Mouse (Mus musculus): ENCODE data around the gene Adamts20. TPM values are rescaled to one million over a fixed set of nuclear protein-coding genes. Genes with fewer than 3 reads are reported as not detected.

Gene Adamts20
- polyA plus RNA-seq, 1 experiment: 0.22 TPM

GRCm38 (mm10) chr15:94309689-94310088, 155.5 kb downstream of the Adamts20 start:
- H3K4me3 ChIP-seq (ENCODE audit: control insufficient read depth, insufficient read depth, low read length): no peak overlapping the region
- no peak for TF ChIP-seq CTCF (IDR thresholded peaks at IDR 0.05; ENCODE audit: borderline replicate concordance, control insufficient read depth, extremely low read depth, insufficient read depth, low read length, poor library complexity)
- no peak for TF ChIP-seq POLR2A (IDR thresholded peaks at IDR 0.05; ENCODE audit: control insufficient read depth, extremely low read depth, insufficient read depth, low read length, poor library complexity)
- H3K27ac ChIP-seq (ENCODE audit: control insufficient read depth, insufficient read depth, low read length): no peak overlapping the region
- H3K27me3 ChIP-seq (ENCODE audit: control insufficient read depth, insufficient read depth, low read length): no peaks in the 10 kb centered on the region
- DNase-seq: no peak
- no peaks in the 10 kb centered on the region for H3K4me1 ChIP-seq (replicated peaks; ENCODE audit: control insufficient read depth, insufficient read depth, low read length)
- WGBS: 95% methylated on average over 7 of the region's 7 CpGs
- no peaks in the 10 kb centered on the region for H3K36me3 ChIP-seq (ENCODE audit: control insufficient read depth, insufficient read depth, low read length)

DNA sequence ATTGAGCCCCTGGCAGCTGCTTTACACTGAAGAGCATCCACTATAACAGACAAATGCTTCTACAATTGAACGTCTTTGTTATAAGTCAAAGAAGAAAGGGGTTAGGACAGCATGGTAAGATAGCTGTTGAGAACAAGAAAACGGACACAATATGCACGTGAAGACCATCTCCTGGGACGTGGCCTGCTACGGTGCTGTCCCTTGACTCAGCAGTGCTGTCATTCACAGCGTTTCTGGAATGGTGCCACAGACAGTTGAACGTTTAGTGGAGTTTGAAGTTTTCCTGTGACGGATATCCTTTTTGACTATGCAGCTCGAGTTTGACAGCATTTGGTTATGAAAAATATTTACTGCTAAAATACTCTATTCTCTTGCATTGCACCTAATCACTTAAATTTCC, 157.3 kb downstream of the Adamts20 start:
- DNase-seq: no peak
- TF ChIP-seq CTCF (IDR thresholded peaks at IDR 0.05; ENCODE audit: borderline replicate concordance, control insufficient read depth, extremely low read depth, insufficient read depth, low read length, poor library complexity): no peak
- no peak for TF ChIP-seq POLR2A (IDR thresholded peaks at IDR 0.05; ENCODE audit: control insufficient read depth, extremely low read depth, insufficient read depth, low read length, poor library complexity)
- whole genome bisulfite sequencing: 66% methylated on average over 9 of the region's 9 CpGs
- H3K27ac ChIP-seq (ENCODE audit: control insufficient read depth, insufficient read depth, low read length): no peak overlapping the region
- H3K27me3 ChIP-seq (ENCODE audit: control insufficient read depth, insufficient read depth, low read length): no peaks in the 10 kb centered on the region
- H3K4me3 ChIP-seq (ENCODE audit: control insufficient read depth, insufficient read depth, low read length): no peak overlapping the region
- no peaks in the 10 kb centered on the region for H3K4me1 ChIP-seq (replicated peaks; ENCODE audit: control insufficient read depth, insufficient read depth, low read length)
- no peaks in the 10 kb centered on the region for H3K36me3 ChIP-seq (ENCODE audit: control insufficient read depth, insufficient read depth, low read length)

DNA sequence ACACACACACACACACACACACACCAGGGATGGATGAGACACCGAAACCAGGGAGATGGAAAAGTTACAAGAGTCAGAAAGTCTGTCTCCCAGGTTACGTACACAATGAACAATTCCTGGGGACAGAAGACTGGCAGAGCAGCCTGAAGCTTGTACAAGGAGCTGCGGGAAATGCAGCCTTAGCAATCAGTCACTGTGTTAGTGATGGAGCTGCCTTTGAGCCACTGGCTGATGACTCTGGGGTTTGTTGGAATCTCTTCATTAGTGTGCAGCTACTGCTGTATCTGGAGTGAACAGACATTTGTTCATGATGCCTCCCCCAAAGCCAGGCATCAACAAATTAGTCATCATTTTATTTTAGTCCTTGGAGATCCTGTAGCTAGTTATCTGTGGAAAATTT, 162.1 kb downstream of the Adamts20 start:
- Histone ChIP-seq H3K4me3 (ENCODE audit: control insufficient read depth, insufficient read depth, low read length) (no peak overlapping the region), H3K36me3 (ENCODE audit: control insufficient read depth, insufficient read depth, low read length) (no peaks in the 10 kb centered on the region), H3K27ac (ENCODE audit: control insufficient read depth, insufficient read depth, low read length) (no peak overlapping the region), H3K27me3 (ENCODE audit: control insufficient read depth, insufficient read depth, low read length) (no peaks in the 10 kb centered on the region), H3K4me1 (replicated peaks; ENCODE audit: control insufficient read depth, insufficient read depth, low read length) (no peaks in the 10 kb centered on the region)
- WGBS: 92% methylated on average over 3 of the region's 3 CpGs
- DNase-seq: no peak
- no peak for TF ChIP-seq POLR2A (IDR thresholded peaks at IDR 0.05; ENCODE audit: control insufficient read depth, extremely low read depth, insufficient read depth, low read length, poor library complexity)
- no peak for TF ChIP-seq CTCF (IDR thresholded peaks at IDR 0.05; ENCODE audit: borderline replicate concordance, control insufficient read depth, extremely low read depth, insufficient read depth, low read length, poor library complexity)

GRCm38 (mm10) chr15:94294084-94294483, 171.1 kb downstream of the Adamts20 start:
- WGBS: 79% methylated on average over 4 of the region's 4 CpGs

DNA sequence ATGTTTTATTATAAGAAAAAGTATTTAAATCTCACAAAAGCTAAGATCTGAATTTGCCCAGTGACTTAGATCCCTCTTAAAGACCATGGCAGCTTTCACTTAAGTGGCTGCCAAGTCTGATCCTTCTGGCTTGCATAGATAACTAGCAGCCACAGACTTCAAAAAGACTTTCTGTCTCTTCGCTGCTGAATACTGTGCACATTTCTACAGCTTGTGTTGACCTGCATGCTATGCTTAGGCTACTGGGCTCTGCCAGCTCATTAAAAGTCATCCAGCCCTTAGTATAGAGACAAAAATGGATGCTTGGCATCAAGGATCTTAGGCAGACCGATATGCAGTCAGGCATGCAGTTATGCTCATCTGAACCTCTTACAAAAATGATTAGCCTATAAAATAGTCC, 177.2 kb downstream of the Adamts20 start:
- Histone ChIP-seq H3K36me3 (ENCODE audit: control insufficient read depth, insufficient read depth, low read length) (no peaks in the 10 kb centered on the region), H3K27ac (ENCODE audit: control insufficient read depth, insufficient read depth, low read length) (no peak overlapping the region), H3K27me3 (ENCODE audit: control insufficient read depth, insufficient read depth, low read length) (no peaks in the 10 kb centered on the region), H3K4me1 (replicated peaks; ENCODE audit: control insufficient read depth, insufficient read depth, low read length) (no peaks in the 10 kb centered on the region), H3K4me3 (ENCODE audit: control insufficient read depth, insufficient read depth, low read length) (no peak overlapping the region)
- DNase-seq: no peak
- 92% methylated on average over 2 of the region's 2 CpGs for WGBS
- TF ChIP-seq POLR2A (IDR thresholded peaks at IDR 0.05; ENCODE audit: control insufficient read depth, extremely low read depth, insufficient read depth, low read length, poor library complexity) (no peak), CTCF (IDR thresholded peaks at IDR 0.05; ENCODE audit: borderline replicate concordance, control insufficient read depth, extremely low read depth, insufficient read depth, low read length, poor library complexity) (no peak)

More at GRCm38 (mm10) chr15:94294084-94294483, 171.1 kb downstream of the Adamts20 start:
- Histone ChIP-seq H3K4me1 (replicated peaks; ENCODE audit: control insufficient read depth, insufficient read depth, low read length) (no peaks in the 10 kb centered on the region), H3K27me3 (ENCODE audit: control insufficient read depth, insufficient read depth, low read length) (no peaks in the 10 kb centered on the region), H3K27ac (ENCODE audit: control insufficient read depth, insufficient read depth, low read length) (no peak overlapping the region), H3K36me3 (ENCODE audit: control insufficient read depth, insufficient read depth, low read length) (no peaks in the 10 kb centered on the region), H3K4me3 (ENCODE audit: control insufficient read depth, insufficient read depth, low read length) (no peak overlapping the region)
- TF ChIP-seq POLR2A (IDR thresholded peaks at IDR 0.05; ENCODE audit: control insufficient read depth, extremely low read depth, insufficient read depth, low read length, poor library complexity): no peak
- TF ChIP-seq CTCF (IDR thresholded peaks at IDR 0.05; ENCODE audit: borderline replicate concordance, control insufficient read depth, extremely low read depth, insufficient read depth, low read length, poor library complexity): no peak
- no peak for DNase-seq

- 80% methylated on average over 3 of the region's 3 CpGs for WGBS
- no peaks in the 10 kb centered on the region for H3K4me1 ChIP-seq (replicated peaks; ENCODE audit: control insufficient read depth, insufficient read depth, low read length)
- H3K27ac ChIP-seq (ENCODE audit: control insufficient read depth, insufficient read depth, low read length): no peak overlapping the region
- no peaks in the 10 kb centered on the region for H3K27me3 ChIP-seq (ENCODE audit: control insufficient read depth, insufficient read depth, low read length)
- no peak overlapping the region for H3K4me3 ChIP-seq (ENCODE audit: control insufficient read depth, insufficient read depth, low read length)
- no peaks in the 10 kb centered on the region for H3K36me3 ChIP-seq (ENCODE audit: control insufficient read depth, insufficient read depth, low read length)
- TF ChIP-seq POLR2A (IDR thresholded peaks at IDR 0.05; ENCODE audit: control insufficient read depth, extremely low read depth, insufficient read depth, low read length, poor library complexity): no peak
- no peak for DNase-seq
Observed at GRCm38 (mm10) chr15:94287495-94287894, 177.7 kb downstream of the Adamts20 start.

DNA sequence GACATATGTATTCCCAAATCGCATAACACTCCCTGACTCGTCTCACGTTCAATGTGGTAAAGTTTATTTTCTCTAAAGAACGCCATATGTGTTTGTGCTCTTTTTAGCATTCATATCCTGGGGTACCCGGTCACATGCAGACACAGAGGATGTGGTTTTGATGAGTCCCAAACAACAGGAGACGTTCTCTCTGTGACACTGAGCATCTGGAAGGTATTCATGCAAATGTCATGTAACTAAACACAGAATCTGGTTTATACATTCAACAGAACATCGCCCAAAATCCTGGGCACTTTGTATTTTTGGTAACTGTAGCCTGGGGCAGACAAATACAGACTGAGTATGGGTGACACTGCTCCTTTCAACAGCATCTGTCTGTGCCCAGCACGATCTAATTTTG, 188.8 kb downstream of the Adamts20 start:
- no peak for DNase-seq
- Histone ChIP-seq H3K36me3 (ENCODE audit: control insufficient read depth, insufficient read depth, low read length) (no peaks in the 10 kb centered on the region), H3K4me3 (ENCODE audit: control insufficient read depth, insufficient read depth, low read length) (no peak overlapping the region), H3K27me3 (ENCODE audit: control insufficient read depth, insufficient read depth, low read length) (no peaks in the 10 kb centered on the region), H3K4me1 (replicated peaks; ENCODE audit: control insufficient read depth, insufficient read depth, low read length) (peaks cover 2% of the 10 kb centered on the region; the same call in 1 of the 2 replicates), H3K27ac (ENCODE audit: control insufficient read depth, insufficient read depth, low read length) (no peak overlapping the region)
- TF ChIP-seq CTCF (IDR thresholded peaks at IDR 0.05; ENCODE audit: borderline replicate concordance, control insufficient read depth, extremely low read depth, insufficient read depth, low read length, poor library complexity) (no peak), POLR2A (IDR thresholded peaks at IDR 0.05; ENCODE audit: control insufficient read depth, extremely low read depth, insufficient read depth, low read length, poor library complexity) (no peak)
- 63% methylated on average over 8 of the region's 8 CpGs for WGBS

Measured in thymus, adult 2 months (tissue).